Comparison of ENCODE assay signal across 18 mouse cellular contexts in the genomic region with DNA sequence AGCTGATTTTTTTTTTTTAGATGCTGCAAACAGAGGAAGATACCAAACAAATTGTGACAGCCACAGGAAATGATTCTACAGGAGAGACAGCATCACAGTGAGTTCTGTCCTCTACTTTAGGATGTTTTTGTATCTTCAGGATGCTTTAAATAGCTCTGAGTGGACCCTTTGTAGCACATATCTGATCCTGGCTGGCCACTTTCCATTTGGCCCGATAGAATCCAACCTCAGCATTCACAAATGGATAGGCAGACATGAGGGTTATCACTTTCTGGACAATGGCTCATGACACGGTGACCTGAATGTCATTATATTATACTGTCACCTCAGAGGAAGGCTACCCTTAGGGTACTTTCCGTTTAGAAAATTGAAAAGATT.
DNase-seq lines count a peak whose midpoint lies in the region; ATAC-seq and TF ChIP-seq lines count a peak whose summit lies in the region.
"Had no signal": no experiment of that assay in that cellular context is flagged by ENCODE, and none has a peak within 500 bp of the region (broad histone marks: within the 10 kb centered on the region; RNA-seq: fewer than 3 reads in every experiment).

No protein-coding gene starts in this region.

- TF ChIP-seq CTCF in kidney, adult 2 months (conservative IDR thresholded peaks at IDR 0.05; ENCODE audit: insufficient read depth, insufficient read length, low read depth, low read length) = no peak

- no peak overlapping the region for H3K27ac ChIP-seq in kidney, embryonic 14.5 days (ENCODE audit: low read depth, low read length)
- H3K27ac ChIP-seq in kidney, adult 2 months (ENCODE audit: insufficient read depth, low read depth, low read length) = no peak overlapping the region
- H3K27ac ChIP-seq: embryonic facial prominence, embryonic 13.5 days; hindbrain, embryonic 13.5 days; liver, embryonic 14.5 days; macrophage; neural tube, embryonic 12.5 days had no signal

- H3K36me3 ChIP-seq in kidney, embryonic 14.5 days (ENCODE audit: control insufficient read depth, insufficient read depth, low read length) = no peaks in the 10 kb centered on the region
- H3K36me3 ChIP-seq in kidney, adult 2 months (ENCODE audit: control insufficient read depth, insufficient read depth, low read length) = no peaks in the 10 kb centered on the region
- H3K36me3 ChIP-seq: embryonic facial prominence, embryonic 13.5 days; hindbrain, embryonic 13.5 days; neural tube, embryonic 12.5 days had no signal

- no peak overlapping the region for H3K4me3 ChIP-seq in kidney, embryonic 14.5 days (ENCODE audit: low read length)
- no peak overlapping the region for H3K4me3 ChIP-seq in kidney, adult 2 months (ENCODE audit: insufficient read depth, low read depth, low read length)
- H3K4me3 ChIP-seq: embryonic facial prominence, embryonic 13.5 days; hindbrain, embryonic 13.5 days; neural tube, embryonic 12.5 days had no signal

- peaks cover 9% of the 10 kb centered on the region for H3K4me1 ChIP-seq in kidney, embryonic 14.5 days (ENCODE audit: control insufficient read depth, insufficient read depth, low read length)
- H3K4me1 ChIP-seq in kidney, adult 2 months (ENCODE audit: control insufficient read depth, insufficient read depth, low read length) = no peaks in the 10 kb centered on the region

- no peak for TF ChIP-seq POLR2A in kidney, adult 2 months (IDR thresholded peaks at IDR 0.05; ENCODE audit: low read depth, low read length)

- no peaks in the 10 kb centered on the region for H3K9me3 ChIP-seq in kidney, embryonic 14.5 days (ENCODE audit: control insufficient read depth, low read length)
- H3K9me3 ChIP-seq: embryonic facial prominence, embryonic 13.5 days; hindbrain, embryonic 13.5 days; neural tube, embryonic 12.5 days had no signal

- no peak overlapping the region for H3K4me2 ChIP-seq in kidney, embryonic 14.5 days (replicated peaks; ENCODE audit: low read depth, low read length)
- H3K4me2 ChIP-seq: embryonic facial prominence, embryonic 13.5 days; hindbrain, embryonic 13.5 days; midbrain, embryonic 11.5 days; neural tube, embryonic 12.5 days had no signal

- 33% methylated on average over 3 of the region's 3 CpGs for WGBS in kidney, embryonic 14.5 days
- WGBS in kidney, adult 2 months = 35% methylated on average over 3 of the region's 3 CpGs

- no peaks in the 10 kb centered on the region for H3K27me3 ChIP-seq in kidney, embryonic 14.5 days (ENCODE audit: control insufficient read depth, insufficient read depth, low read length)
- H3K27me3 ChIP-seq in kidney, adult 2 months (replicated peaks; ENCODE audit: control insufficient read depth, insufficient read depth, low read length) = no peaks in the 10 kb centered on the region
- H3K27me3 ChIP-seq: embryonic facial prominence, embryonic 13.5 days; neural tube, embryonic 12.5 days had no signal

- no peak overlapping the region for H3K9ac ChIP-seq in kidney, embryonic 14.5 days (ENCODE audit: low read depth, low read length)
- H3K9ac ChIP-seq: embryonic facial prominence, embryonic 13.5 days; hindbrain, embryonic 13.5 days; liver, embryonic 14.5 days; neural tube, embryonic 12.5 days had no signal

- DNase-seq in kidney, adult 11 months = peak; percentile 65
- DNase-seq in adrenal gland, postnatal 14 days = peak; percentile 29
- peak; percentile 84 for DNase-seq in kidney, adult 2 months
- DNase-seq in kidney, postnatal 25 days = peak; percentile 77 to 82
- no peak for DNase-seq in cerebellum, adult 9-11 months
- no peak for DNase-seq in gastrocnemius, adult 18-20 months (ENCODE audit: low spot score)
- DNase-seq: cerebellum, adult 8-10 months; layer of hippocampus, adult 9-11 months; thymus, postnatal 25 days had no signal

- ATAC-seq in kidney, embryonic 14.5 days (ENCODE audit: low FRiP score, low TSS enrichment) = no peak
- ATAC-seq: forebrain, embryonic 14.5 days; intestine, postnatal 0 days had no signal

Comparison
In these comparisons a context has a peak if more than half of its experiments do, and no peak if none do; other contexts are left out.
1. DNase-seq: peak in kidney, adult 11 months (single experiment), adrenal gland, postnatal 14 days (single experiment), kidney, adult 2 months (single experiment) and kidney, postnatal 25 days (2 of 2); none in cerebellum, adult 9-11 months (single experiment) and gastrocnemius, adult 18-20 months (single experiment).